Mouse (Mus musculus) lung, postnatal 10 days (tissue): Measurements from ENCODE around the gene Ptchd4.

Experiments
- DNase-seq: peaks from one replicate; pipeline ENCODE4 v3.0.0; 2021

The Ptchd4 gene

GRCm38 (mm10) chr17:42430380-42430779, 114.6 kb downstream of the Ptchd4 start:
- DNase-seq: no peak

GRCm38 (mm10) chr17:42452235-42452634, 136.5 kb downstream of the Ptchd4 start:
- DNase-seq: no peak

GRCm38 (mm10) chr17:42456441-42456840, 140.7 kb downstream of the Ptchd4 start:
- no peak for DNase-seq

- no peak for DNase-seq
Observed at GRCm38 (mm10) chr17:42462726-42463125, 147.0 kb downstream of the Ptchd4 start.

- no peak for DNase-seq
Observed at GRCm38 (mm10) chr17:42480173-42480991, 164.6 kb downstream of the Ptchd4 start.

GRCm38 (mm10) chr17:42509356-42510262, 193.9 kb downstream of the Ptchd4 start:
- DNase-seq: no peak

- no peak for DNase-seq
Observed at GRCm38 (mm10) chr17:42530147-42530546, 214.4 kb downstream of the Ptchd4 start.

GRCm38 (mm10) chr17:42549578-42549977, 233.8 kb downstream of the Ptchd4 start:
- no peak for DNase-seq
